Mouse (Mus musculus): ENCODE data around the gene Rad51b.
A peak's percentile ranks its signal among the peaks of the same experiment; 100 is the strongest.
"Not testable (repeated sequence)": the region's sequence is repeated elsewhere in the genome, so short reads cannot be mapped to it uniquely, and the experiment has no call there.

Gene Rad51b

DNA sequence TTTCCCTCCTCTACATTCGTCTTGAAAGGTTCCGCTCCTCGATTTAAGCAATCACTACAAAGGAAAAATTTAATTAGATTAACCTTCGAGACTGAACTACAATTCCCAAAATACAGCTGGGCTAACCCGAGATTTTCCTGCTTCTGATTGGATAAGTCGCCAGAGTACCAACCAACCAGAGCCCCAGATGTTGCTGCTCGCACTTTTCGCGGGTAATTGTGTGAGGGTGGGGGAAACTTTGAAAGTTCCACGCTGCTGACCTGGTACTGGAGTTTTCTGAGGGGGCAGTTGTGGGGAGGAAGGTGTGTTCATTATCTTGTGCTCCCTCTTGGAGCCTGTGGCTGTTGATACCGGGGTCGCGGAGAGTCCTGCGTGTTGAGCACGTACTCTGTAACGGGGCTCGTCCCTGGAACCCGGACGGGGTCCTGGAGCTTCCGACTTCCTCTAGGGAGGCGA is at the start of gene Rad51b:
Gene Rad51b, plus strand, starts transcription at position 162 of the 456 bp plus-strand sequence.
- DNase-seq (ENCODE audit: low spot score) = peak; percentile 70

- no peak for DNase-seq (ENCODE audit: low spot score)
Measured at GRCm38 (mm10) chr12:79248110-79248509, 49.0 kb upstream of the Rad51b start.

DNA sequence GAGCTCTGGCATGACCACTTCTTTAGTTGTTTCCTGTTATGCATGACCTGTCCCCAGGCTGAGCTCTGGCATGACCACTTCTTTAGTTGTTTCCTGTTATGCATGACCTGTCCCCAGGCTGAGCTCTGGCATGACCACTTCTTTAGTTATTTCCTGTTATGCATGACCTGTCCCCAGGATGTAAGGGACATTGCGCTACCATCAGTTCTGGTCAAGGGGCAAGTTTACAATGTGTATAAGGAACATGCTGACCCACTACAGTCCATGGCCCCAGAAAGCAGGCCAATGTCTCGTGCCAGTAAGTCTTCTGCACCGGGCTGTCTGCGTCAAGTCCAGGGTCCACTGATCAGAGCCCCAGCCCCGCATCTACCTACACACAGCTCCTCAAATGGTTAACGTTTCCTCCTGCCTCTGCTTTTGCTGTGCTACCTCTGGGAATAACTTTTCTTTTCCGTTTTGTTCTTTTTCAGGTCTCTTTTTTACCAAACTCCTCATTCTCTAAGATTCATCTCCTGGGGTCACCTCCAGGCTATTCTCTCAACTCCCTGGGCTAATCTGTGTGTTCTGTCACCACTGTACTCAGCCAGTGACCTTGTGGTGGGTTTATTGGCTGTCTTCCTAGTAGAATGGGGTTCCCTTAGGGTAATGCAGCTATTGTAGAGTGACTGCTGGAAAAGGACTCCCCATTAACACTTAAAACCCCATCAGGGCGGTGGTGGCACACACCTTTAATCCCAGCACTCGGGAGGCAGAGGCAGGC is 43.6 kb upstream of the Rad51b start:
- no peak for DNase-seq (ENCODE audit: low spot score)

DNA sequence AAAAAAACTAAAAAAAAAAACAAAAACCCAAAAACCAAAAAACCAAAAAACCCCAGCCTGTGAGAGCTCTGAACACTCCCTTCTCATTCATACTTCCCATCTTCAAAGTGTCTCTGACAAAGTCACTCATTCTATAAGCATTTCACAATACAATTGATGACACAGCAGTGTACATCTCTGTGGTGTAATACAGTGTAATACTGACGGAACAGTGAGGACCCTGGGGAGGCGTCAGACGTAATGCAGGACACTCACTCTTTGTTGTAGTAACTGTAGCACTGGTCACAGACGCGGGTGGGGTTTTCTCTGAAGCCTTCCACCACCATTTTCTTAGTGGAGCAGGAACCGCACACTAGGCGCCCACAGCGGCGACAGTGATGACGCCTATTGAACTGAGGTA is 42.1 kb upstream of the Rad51b start:
- no peak for DNase-seq (ENCODE audit: low spot score)

- no peak for DNase-seq (ENCODE audit: low spot score)
Measured at GRCm38 (mm10) chr12:79260154-79260553, 36.9 kb upstream of the Rad51b start.

GRCm38 (mm10) chr12:79261035-79261434 is 36.0 kb upstream of the Rad51b start:
- DNase-seq (ENCODE audit: low spot score) = no peak

GRCm38 (mm10) chr12:79272604-79273003 is 24.5 kb upstream of the Rad51b start:
- no peak for DNase-seq (ENCODE audit: low spot score)

GRCm38 (mm10) chr12:79279513-79280115 is 17.5 kb upstream of the Rad51b start:
- DNase-seq (ENCODE audit: low spot score) = no peak

DNA sequence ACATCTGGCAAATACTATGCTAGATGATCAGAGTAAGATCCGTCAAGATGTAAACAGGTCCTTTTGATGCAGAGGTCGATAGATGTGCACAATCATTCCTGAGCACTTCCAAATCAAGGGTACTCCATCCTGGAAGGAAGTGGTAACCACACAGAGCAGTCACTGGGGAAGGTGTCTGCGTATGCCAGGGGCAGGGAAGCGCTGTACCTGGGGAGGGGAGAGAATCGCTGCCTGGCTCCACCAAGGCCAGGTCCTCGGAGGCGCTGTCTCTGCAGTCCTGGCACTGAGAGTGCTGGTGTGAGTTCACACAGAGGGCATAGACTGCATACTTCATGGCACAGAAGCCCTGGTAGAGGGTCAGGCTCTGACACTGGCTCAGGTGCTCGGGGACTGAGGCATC is 14.5 kb upstream of the Rad51b start:
- no peak for DNase-seq (ENCODE audit: low spot score)

- DNase-seq (ENCODE audit: low spot score) = no peak
Measured at GRCm38 (mm10) chr12:79292874-79293273, 4.2 kb upstream of the Rad51b start.

GRCm38 (mm10) chr12:79296126-79296816 is 811 bp upstream of the Rad51b start, which contains the start of gene Zfyve26:
Gene Zfyve26 (minus strand): TSS chr12:79296304.
- peak; percentile 91 for DNase-seq (ENCODE audit: low spot score)

DNA sequence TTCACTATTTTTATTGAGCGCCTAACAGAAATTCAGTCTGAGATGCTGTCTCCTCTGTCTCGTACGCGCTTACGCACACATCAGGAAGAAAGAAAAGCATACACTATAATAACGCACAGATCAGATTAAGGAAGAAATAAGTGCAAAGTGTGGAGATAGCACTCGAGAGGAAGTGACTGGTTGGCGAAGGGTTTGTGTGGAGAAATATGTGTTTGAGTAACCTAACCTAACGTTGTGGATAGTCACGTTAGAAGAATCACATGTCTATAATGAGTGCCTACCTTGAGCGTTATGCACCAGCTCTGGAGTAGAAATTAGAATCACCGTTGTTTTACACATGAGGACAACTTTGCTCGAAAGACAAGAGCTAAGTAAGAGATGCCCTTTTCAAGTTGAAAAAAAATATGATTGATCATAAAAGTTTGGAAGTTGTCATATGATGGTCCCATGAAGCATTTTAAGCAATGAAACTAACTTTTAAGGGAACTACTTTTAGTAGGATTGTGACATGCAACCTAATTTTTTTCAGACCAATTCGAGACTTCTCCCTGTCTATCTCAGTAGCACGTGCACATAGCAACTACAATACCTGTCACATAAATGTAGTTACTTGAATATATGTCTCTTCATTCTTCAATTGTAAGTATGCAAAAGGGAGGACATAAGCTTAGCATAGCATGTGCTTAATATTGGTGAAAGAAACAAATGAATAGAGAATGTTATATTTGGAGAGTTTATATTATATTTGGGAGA is 978 bp downstream of the Rad51b start:
- DNase-seq (ENCODE audit: low spot score) = no peak

- DNase-seq (ENCODE audit: low spot score) = no peak
Measured at GRCm38 (mm10) chr12:79301802-79302201, 4.7 kb downstream of the Rad51b start.

DNA sequence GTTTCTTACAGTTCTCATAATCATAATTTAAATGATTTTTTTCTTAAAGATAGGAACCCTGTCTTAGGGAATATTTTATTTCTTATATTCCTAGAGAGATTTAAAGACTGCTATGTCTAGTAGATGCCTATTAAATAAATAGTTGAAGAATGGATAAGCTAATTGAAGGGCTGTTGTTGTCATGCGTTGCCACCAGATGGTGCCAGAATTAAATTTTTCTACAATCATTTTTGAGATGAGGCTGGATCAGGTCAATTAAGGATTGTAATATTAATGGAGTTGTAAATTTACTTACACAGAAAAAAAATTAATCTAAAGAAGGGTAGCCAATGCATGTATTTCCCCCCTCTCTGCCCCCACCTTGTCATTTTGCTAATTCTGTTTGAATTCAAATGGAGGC is 8.0 kb downstream of the Rad51b start:
- no peak for DNase-seq (ENCODE audit: low spot score)

- no peak for DNase-seq (ENCODE audit: low spot score)
Measured at GRCm38 (mm10) chr12:79306013-79306412, 8.9 kb downstream of the Rad51b start.

DNA sequence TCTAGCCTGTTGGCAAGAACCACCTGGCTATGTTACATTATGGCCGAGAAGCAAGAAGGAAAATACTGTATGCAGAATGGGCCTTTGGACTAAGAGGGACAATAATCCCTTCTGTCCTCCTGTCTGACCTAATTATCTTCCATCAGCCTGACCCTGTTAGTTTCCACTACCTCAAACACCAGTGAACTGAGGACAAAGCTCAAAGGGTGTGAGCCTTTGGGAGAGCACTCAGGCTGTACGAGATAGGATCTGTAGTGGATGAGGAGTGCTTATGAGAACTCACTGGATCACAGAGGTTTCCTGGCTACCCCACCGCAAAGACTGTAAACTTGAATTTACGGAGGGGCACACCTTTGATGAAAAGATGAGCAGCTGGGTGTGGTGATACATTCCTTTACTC is 16.6 kb downstream of the Rad51b start:
- no peak for DNase-seq (ENCODE audit: low spot score)

DNA sequence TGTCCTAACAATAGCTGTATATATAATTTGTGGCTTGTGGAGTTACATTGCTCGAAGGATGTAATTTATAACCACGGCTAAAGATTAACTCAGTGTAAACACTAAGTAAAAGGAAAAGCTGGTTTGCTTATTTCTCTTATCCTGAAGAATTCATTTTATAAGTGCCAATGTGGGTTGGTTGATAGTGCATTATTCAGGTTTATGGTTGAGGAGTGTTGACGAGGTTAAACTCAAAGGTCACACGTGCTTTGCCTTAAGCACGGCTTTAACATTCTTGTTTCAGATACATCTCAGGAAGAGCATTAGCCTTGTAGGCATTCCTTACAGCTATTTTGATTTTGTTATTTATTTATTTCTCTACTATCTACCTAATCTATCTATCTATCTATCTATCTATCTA is 20.3 kb downstream of the Rad51b start:
- DNase-seq (ENCODE audit: low spot score) = no peak

DNA sequence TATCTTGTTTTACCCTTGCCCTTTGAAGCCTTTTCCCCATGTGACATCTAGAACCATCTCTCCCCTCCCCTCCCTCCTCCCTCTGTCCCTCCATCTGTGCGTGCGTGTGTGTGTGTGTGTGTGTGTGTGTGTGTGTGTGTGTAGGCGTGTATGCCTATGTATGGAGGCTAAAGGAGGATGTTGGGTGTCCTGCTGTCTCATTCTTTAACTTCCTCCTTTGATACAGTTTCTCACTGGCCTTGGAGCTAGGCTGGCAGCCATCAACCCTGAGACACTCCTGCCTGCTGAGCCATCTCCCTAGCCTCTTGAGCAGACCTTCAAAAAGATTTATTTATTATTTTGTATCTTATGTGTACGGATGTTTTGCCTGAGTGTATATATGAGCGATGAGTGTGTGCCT is 23.8 kb downstream of the Rad51b start:
- no peak for DNase-seq (ENCODE audit: low spot score)

DNA sequence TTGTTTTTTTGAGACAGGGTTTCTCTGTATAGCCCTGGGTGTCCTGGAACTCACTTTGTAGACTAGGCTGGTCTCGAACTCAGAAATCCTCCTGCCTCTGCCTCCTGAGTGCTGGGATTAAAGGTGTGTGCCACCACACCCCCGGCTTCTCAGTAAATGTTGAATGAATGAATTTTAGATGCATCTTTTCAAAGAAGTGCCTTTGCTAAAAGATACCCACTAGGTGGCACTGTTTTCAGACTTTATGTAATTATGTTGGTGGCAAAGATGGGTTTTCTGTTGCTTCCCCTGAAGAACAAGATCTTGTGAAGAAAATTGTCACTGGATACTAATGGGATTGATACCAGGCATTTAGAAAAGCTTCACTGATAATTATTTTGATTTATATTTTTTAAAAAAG is 25.5 kb downstream of the Rad51b start:
- DNase-seq (ENCODE audit: low spot score) = not testable (repeated sequence)

DNA sequence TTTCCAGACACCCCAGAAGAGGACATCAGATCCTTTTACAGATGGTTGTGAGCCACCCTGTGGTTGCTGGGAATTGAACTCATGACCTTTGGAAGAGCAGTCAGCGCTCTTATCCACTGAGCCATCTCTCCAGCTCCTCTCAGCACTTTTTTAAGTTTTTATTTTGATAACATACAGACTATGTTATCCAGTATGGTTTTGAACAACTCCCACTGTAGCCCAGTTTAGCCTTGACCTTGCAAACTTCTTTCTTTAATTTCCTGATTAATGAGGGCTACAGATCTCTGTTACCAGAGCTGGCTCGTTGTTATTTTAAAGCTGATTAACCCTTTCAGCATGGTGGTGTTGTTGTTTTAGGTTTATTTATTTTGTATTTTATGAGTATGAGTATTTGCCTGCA is 29.2 kb downstream of the Rad51b start:
- DNase-seq (ENCODE audit: low spot score) = no peak

DNA sequence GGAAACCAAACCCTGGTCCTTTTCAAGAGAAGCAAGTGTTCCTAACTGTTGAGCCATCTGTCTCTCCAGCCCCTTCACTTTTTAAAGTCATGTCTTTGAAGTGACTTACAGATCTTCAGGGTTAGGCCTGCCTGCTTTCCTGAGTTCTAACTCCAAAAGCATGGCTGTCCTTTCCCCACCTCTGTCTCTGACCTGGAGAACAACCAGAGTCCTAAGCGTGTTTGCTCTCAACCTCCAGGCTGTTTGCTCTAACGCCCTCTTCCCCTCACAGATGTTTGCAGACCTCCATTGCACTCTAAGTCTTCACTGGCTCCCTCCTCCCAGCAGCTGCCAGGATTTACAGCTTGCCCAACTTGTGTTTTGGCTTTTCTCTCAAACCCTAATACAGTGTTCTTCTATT is 29.7 kb downstream of the Rad51b start:
- DNase-seq (ENCODE audit: low spot score) = no peak

GRCm38 (mm10) chr12:79327868-79328267 is 30.8 kb downstream of the Rad51b start:
- no peak for DNase-seq (ENCODE audit: low spot score)

All from layer of hippocampus, adult 9-10 months (tissue).